Mouse (Mus musculus): ENCODE measurements around the gene Urb2. TPM values are rescaled to one million over a fixed set of nuclear protein-coding genes. Genes with fewer than 3 reads are reported as not detected.
A peak's percentile ranks its signal among the peaks of the same experiment; 100 is the strongest.

Gene Urb2
- total and polyA plus RNA-seq, 2 experiments from 2014 or later: 1.8 to 14.8 TPM

GRCm38 (mm10) chr8:124056832-124057655 lies 35.7 kb downstream of the Urb2 start:
- Histone ChIP-seq H3K4me1 (ENCODE audit: insufficient read depth) (no peaks in the 10 kb centered on the region), H3K36me3 (ENCODE audit: insufficient read depth) (no peaks in the 10 kb centered on the region), H3K27ac (ENCODE audit: low read depth, low read length) (no peak overlapping the region), H3K27me3 (ENCODE audit: insufficient read depth, low read length) (no peaks in the 10 kb centered on the region), H3K4me2 (ENCODE audit: low read depth) (no peak overlapping the region), H3K9me3 (ENCODE audit: low read length) (no peaks in the 10 kb centered on the region), H3K9ac (no peak overlapping the region), H3K4me3 (ENCODE audit: low read depth, low read length) (no peak overlapping the region)
- no peak for ATAC-seq
- TF ChIP-seq CTCF (IDR thresholded peaks at IDR 0.05; ENCODE audit: low read depth): no peak
- DNase-seq: no peak
- 82% methylated on average over 11 of the region's 11 CpGs for WGBS

- WGBS: 61% methylated on average over 4 of the region's 4 CpGs
- no peaks in the 10 kb centered on the region for H3K9me3 ChIP-seq (ENCODE audit: low read length)
- no peak for TF ChIP-seq CTCF (IDR thresholded peaks at IDR 0.05; ENCODE audit: low read depth)
- DNase-seq (no peak), ATAC-seq (no peak)
- H3K36me3 ChIP-seq (ENCODE audit: insufficient read depth): no peaks in the 10 kb centered on the region
- no peak overlapping the region for H3K4me2 ChIP-seq (ENCODE audit: low read depth)
- H3K4me3 ChIP-seq (ENCODE audit: low read depth, low read length): no peak overlapping the region
- no peaks in the 10 kb centered on the region for H3K27me3 ChIP-seq (ENCODE audit: insufficient read depth, low read length)
- no peak overlapping the region for H3K27ac ChIP-seq (ENCODE audit: low read depth, low read length)
- H3K9ac ChIP-seq: no peak overlapping the region
- no peaks in the 10 kb centered on the region for H3K4me1 ChIP-seq (ENCODE audit: insufficient read depth)
Observed at GRCm38 (mm10) chr8:124066325-124067058, 45.2 kb downstream of the Urb2 start.

GRCm38 (mm10) chr8:124067059-124067750 lies 45.9 kb downstream of the Urb2 start:
- Histone ChIP-seq H3K4me3 (ENCODE audit: low read depth, low read length) (no peak overlapping the region), H3K9ac (no peak overlapping the region), H3K9me3 (ENCODE audit: low read length) (no peaks in the 10 kb centered on the region), H3K27me3 (ENCODE audit: insufficient read depth, low read length) (no peaks in the 10 kb centered on the region), H3K27ac (ENCODE audit: low read depth, low read length) (no peak overlapping the region), H3K4me1 (ENCODE audit: insufficient read depth) (no peaks in the 10 kb centered on the region), H3K4me2 (ENCODE audit: low read depth) (no peak overlapping the region), H3K36me3 (ENCODE audit: insufficient read depth) (no peaks in the 10 kb centered on the region)
- no peak for TF ChIP-seq CTCF (IDR thresholded peaks at IDR 0.05; ENCODE audit: low read depth)
- WGBS: 67% methylated on average over 4 of the region's 4 CpGs
- no peak for ATAC-seq
- no peak for DNase-seq

GRCm38 (mm10) chr8:124070363-124071324 lies 49.3 kb downstream of the Urb2 start:
- peak; percentile 79 for DNase-seq
- ATAC-seq: peak; percentile 90
- Histone ChIP-seq H3K4me2 (ENCODE audit: low read depth) (no peak overlapping the region), H3K27me3 (ENCODE audit: insufficient read depth, low read length) (no peaks in the 10 kb centered on the region), H3K9me3 (ENCODE audit: low read length) (no peaks in the 10 kb centered on the region), H3K36me3 (ENCODE audit: insufficient read depth) (no peaks in the 10 kb centered on the region), H3K27ac (ENCODE audit: low read depth, low read length) (peak overlapping the region; percentile 55; the same call in 1 of the 2 replicates), H3K4me1 (ENCODE audit: insufficient read depth) (no peaks in the 10 kb centered on the region), H3K4me3 (ENCODE audit: low read depth, low read length) (no peak overlapping the region), H3K9ac (no peak overlapping the region)
- WGBS: 13% methylated on average over 18 of the region's 18 CpGs
- no peak for TF ChIP-seq CTCF (IDR thresholded peaks at IDR 0.05; ENCODE audit: low read depth)

DNA sequence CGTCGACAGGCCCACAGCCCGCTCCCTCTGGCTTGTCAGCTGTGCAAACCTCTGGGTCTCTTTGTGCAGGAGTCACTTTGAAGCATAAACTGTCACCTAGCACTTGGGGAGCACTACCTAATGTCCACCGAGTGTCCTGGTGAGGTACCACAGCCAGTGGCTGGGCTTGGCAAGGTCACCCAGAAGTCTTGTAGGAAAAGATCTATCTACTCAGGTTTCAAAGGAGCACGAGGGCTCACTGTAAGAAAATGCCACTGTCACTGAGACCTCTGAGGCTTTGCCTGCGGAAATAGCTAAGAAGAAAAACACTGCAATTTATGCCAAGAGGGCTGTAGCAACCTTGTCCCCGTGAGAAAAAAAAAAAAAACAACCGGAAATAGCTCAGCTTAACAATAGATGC lies 54.7 kb downstream of the Urb2 start:
- H3K4me3 ChIP-seq (ENCODE audit: low read depth, low read length): no peak overlapping the region
- ATAC-seq (no peak), DNase-seq (no peak)
- no peak overlapping the region for H3K27ac ChIP-seq (ENCODE audit: low read depth, low read length)
- no peaks in the 10 kb centered on the region for H3K27me3 ChIP-seq (ENCODE audit: insufficient read depth, low read length)
- no peaks in the 10 kb centered on the region for H3K36me3 ChIP-seq (ENCODE audit: insufficient read depth)
- H3K9ac ChIP-seq: no peak overlapping the region
- TF ChIP-seq CTCF (IDR thresholded peaks at IDR 0.05; ENCODE audit: low read depth): no peak
- no peak overlapping the region for H3K4me2 ChIP-seq (ENCODE audit: low read depth)
- WGBS: 55% methylated on average over 8 of the region's 8 CpGs
- H3K4me1 ChIP-seq (ENCODE audit: insufficient read depth): no peaks in the 10 kb centered on the region
- no peaks in the 10 kb centered on the region for H3K9me3 ChIP-seq (ENCODE audit: low read length)

DNA sequence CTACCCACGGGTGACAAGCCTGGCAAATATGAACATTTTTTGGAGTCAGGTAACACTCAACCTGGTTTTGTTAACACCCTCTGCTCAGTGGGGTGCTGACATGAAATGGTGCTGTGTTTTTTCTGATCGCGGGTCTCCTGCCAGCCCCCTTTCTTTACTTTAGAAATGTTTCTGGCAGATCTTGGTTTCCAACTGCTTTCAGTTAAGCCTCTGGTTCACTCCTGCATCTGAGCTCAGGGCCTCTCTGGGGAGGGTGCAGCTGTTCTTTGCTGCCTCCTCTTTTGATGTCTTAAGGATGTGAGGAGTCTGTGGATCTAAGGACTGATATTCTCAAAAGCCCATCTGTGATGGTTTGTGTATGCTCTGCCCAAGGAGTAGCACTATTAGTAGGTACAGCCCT lies 55.1 kb downstream of the Urb2 start:
- TF ChIP-seq CTCF (IDR thresholded peaks at IDR 0.05; ENCODE audit: low read depth): no peak
- no peaks in the 10 kb centered on the region for H3K9me3 ChIP-seq (ENCODE audit: low read length)
- H3K36me3 ChIP-seq (ENCODE audit: insufficient read depth): no peaks in the 10 kb centered on the region
- H3K4me3 ChIP-seq (ENCODE audit: low read depth, low read length): no peak overlapping the region
- H3K27me3 ChIP-seq (ENCODE audit: insufficient read depth, low read length): no peaks in the 10 kb centered on the region
- H3K27ac ChIP-seq (ENCODE audit: low read depth, low read length): no peak overlapping the region
- H3K9ac ChIP-seq: no peak overlapping the region
- DNase-seq: no peak
- ATAC-seq: no peak
- no peak overlapping the region for H3K4me2 ChIP-seq (ENCODE audit: low read depth)
- H3K4me1 ChIP-seq (ENCODE audit: insufficient read depth): no peaks in the 10 kb centered on the region
- 32% methylated on average over 3 of the region's 3 CpGs for WGBS

Data from forebrain, postnatal 0 days (tissue).